Mouse (Mus musculus): ENCODE measurements at regions not wholly inside any gene's neighbourhood (a gene's known extent, or its start where the extent isn't known, plus 50 kb on each side); places are given as distances from the start of the nearest gene placed in this dataset.

DNA sequence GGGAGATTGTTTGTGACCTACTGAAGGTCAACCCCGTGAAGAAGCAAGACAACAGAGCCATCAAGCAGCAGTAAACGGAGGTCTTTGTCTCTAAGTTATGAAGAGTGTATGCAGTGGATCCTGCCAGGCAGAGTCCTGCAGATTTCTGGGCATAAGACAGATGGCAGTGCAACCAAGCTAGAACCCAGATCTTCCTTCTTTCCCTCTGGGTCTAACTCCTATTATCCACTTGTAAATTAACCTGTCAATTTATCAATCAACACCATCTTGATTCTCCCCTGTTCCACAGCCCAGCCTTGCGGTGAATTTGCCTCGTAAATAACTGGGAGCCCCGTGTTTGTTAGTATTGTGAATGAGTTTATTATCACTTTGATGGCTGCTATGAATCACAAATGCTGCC is 555.7 kb downstream of the Nr2f2 start:
- TF ChIP-seq CTCF (IDR thresholded peaks at IDR 0.05; ENCODE audit: borderline replicate concordance, insufficient read depth, low read length) (no peak), POLR2A (IDR thresholded peaks at IDR 0.05; ENCODE audit: low read depth, low read length) (no peak)

Measured in embryonic fibroblast, embryonic 13.5 days (primary cell).